Mouse (Mus musculus): Measurements from ENCODE around the gene Lipm. TPM values are rescaled to one million over a fixed set of nuclear protein-coding genes. Genes with fewer than 3 reads are reported as not detected.

The Lipm gene
- polyA plus RNA-seq, 1 experiment from 2014 or later = not detected

- no peak overlapping the region for H3K4me2 ChIP-seq (replicated peaks; ENCODE audit: low read depth, low read length)
- ATAC-seq (ENCODE audit: low FRiP score, low TSS enrichment) = no peak
- no peak overlapping the region for H3K27ac ChIP-seq (ENCODE audit: low read depth, low read length)
- H3K36me3 ChIP-seq (ENCODE audit: control insufficient read depth, insufficient read depth, low read length) = no peaks in the 10 kb centered on the region
- WGBS = 89% methylated on average over 1 of the region's 1 CpGs
- H3K9ac ChIP-seq (ENCODE audit: low read depth, low read length) = no peak overlapping the region
- no peaks in the 10 kb centered on the region for H3K27me3 ChIP-seq (ENCODE audit: control insufficient read depth, insufficient read depth, low read length)
- no peak overlapping the region for H3K4me3 ChIP-seq (ENCODE audit: low read length)
- H3K9me3 ChIP-seq (ENCODE audit: control insufficient read depth, low read length) = no peaks in the 10 kb centered on the region
- H3K4me1 ChIP-seq (ENCODE audit: control insufficient read depth, insufficient read depth, low read length) = no peaks in the 10 kb centered on the region
These were observed 4.5 kb upstream of the Lipm start for GRCm38 (mm10) chr19:34096228-34096627.

GRCm38 (mm10) chr19:34101888-34102287 lies 1.2 kb downstream of the Lipm start:
- no peak overlapping the region for H3K4me3 ChIP-seq (ENCODE audit: low read length)
- H3K36me3 ChIP-seq (ENCODE audit: control insufficient read depth, insufficient read depth, low read length) = no peaks in the 10 kb centered on the region
- no peaks in the 10 kb centered on the region for H3K9me3 ChIP-seq (ENCODE audit: control insufficient read depth, low read length)
- H3K9ac ChIP-seq (ENCODE audit: low read depth, low read length) = no peak overlapping the region
- 85% methylated on average over 7 of the region's 7 CpGs for WGBS
- no peak overlapping the region for H3K4me2 ChIP-seq (replicated peaks; ENCODE audit: low read depth, low read length)
- no peaks in the 10 kb centered on the region for H3K4me1 ChIP-seq (ENCODE audit: control insufficient read depth, insufficient read depth, low read length)
- no peak overlapping the region for H3K27ac ChIP-seq (ENCODE audit: low read depth, low read length)
- ATAC-seq (ENCODE audit: low FRiP score, low TSS enrichment) = no peak
- no peaks in the 10 kb centered on the region for H3K27me3 ChIP-seq (ENCODE audit: control insufficient read depth, insufficient read depth, low read length)

- Histone ChIP-seq H3K9me3 (ENCODE audit: control insufficient read depth, low read length) (no peaks in the 10 kb centered on the region), H3K27me3 (ENCODE audit: control insufficient read depth, insufficient read depth, low read length) (no peaks in the 10 kb centered on the region), H3K4me1 (ENCODE audit: control insufficient read depth, insufficient read depth, low read length) (no peaks in the 10 kb centered on the region), H3K4me3 (ENCODE audit: low read length) (no peak overlapping the region), H3K36me3 (ENCODE audit: control insufficient read depth, insufficient read depth, low read length) (no peaks in the 10 kb centered on the region), H3K27ac (ENCODE audit: low read depth, low read length) (no peak overlapping the region), H3K4me2 (replicated peaks; ENCODE audit: low read depth, low read length) (no peak overlapping the region), H3K9ac (ENCODE audit: low read depth, low read length) (no peak overlapping the region)
- no peak for ATAC-seq (ENCODE audit: low FRiP score, low TSS enrichment)
- 84% methylated on average over 3 of the region's 3 CpGs for WGBS
These were observed 4.1 kb downstream of the Lipm start for GRCm38 (mm10) chr19:34104841-34105240.

- H3K4me3 ChIP-seq (ENCODE audit: low read length) = no peak overlapping the region
- WGBS = 87% methylated on average over 1 of the region's 1 CpGs
- H3K27me3 ChIP-seq (ENCODE audit: control insufficient read depth, insufficient read depth, low read length) = no peaks in the 10 kb centered on the region
- H3K9me3 ChIP-seq (ENCODE audit: control insufficient read depth, low read length) = no peaks in the 10 kb centered on the region
- no peak overlapping the region for H3K4me2 ChIP-seq (replicated peaks; ENCODE audit: low read depth, low read length)
- 0 out of 2 replicates have a peak, but pooled peaks cover 2% of the 10 kb centered on the region for H3K4me1 ChIP-seq (ENCODE audit: control insufficient read depth, insufficient read depth, low read length)
- H3K9ac ChIP-seq (ENCODE audit: low read depth, low read length) = no peak overlapping the region
- no peaks in the 10 kb centered on the region for H3K36me3 ChIP-seq (ENCODE audit: control insufficient read depth, insufficient read depth, low read length)
- ATAC-seq (ENCODE audit: low FRiP score, low TSS enrichment) = peak; percentile 32; the same call in 1 of the 2 replicates
- H3K27ac ChIP-seq (ENCODE audit: low read depth, low read length) = no peak overlapping the region
These were observed 18.4 kb downstream of the Lipm start for GRCm38 (mm10) chr19:34119102-34119501.

GRCm38 (mm10) chr19:34119653-34120052 lies 18.9 kb downstream of the Lipm start:
- H3K36me3 ChIP-seq (ENCODE audit: control insufficient read depth, insufficient read depth, low read length) = no peaks in the 10 kb centered on the region
- 53% methylated on average over 4 of the region's 4 CpGs for WGBS
- ATAC-seq (ENCODE audit: low FRiP score, low TSS enrichment) = no peak
- no peak overlapping the region for H3K27ac ChIP-seq (ENCODE audit: low read depth, low read length)
- H3K4me2 ChIP-seq (replicated peaks; ENCODE audit: low read depth, low read length) = no peak overlapping the region
- H3K4me1 ChIP-seq (ENCODE audit: control insufficient read depth, insufficient read depth, low read length) = 0 out of 2 replicates have a peak, but pooled peaks cover 2% of the 10 kb centered on the region
- no peaks in the 10 kb centered on the region for H3K27me3 ChIP-seq (ENCODE audit: control insufficient read depth, insufficient read depth, low read length)
- H3K9ac ChIP-seq (ENCODE audit: low read depth, low read length) = no peak overlapping the region
- no peak overlapping the region for H3K4me3 ChIP-seq (ENCODE audit: low read length)
- no peaks in the 10 kb centered on the region for H3K9me3 ChIP-seq (ENCODE audit: control insufficient read depth, low read length)

- Histone ChIP-seq H3K9me3 (ENCODE audit: control insufficient read depth, low read length) (no peaks in the 10 kb centered on the region), H3K27me3 (ENCODE audit: control insufficient read depth, insufficient read depth, low read length) (no peaks in the 10 kb centered on the region), H3K9ac (ENCODE audit: low read depth, low read length) (no peak overlapping the region), H3K4me1 (ENCODE audit: control insufficient read depth, insufficient read depth, low read length) (0 out of 2 replicates have a peak, but pooled peaks cover 2% of the 10 kb centered on the region), H3K36me3 (ENCODE audit: control insufficient read depth, insufficient read depth, low read length) (no peaks in the 10 kb centered on the region), H3K27ac (ENCODE audit: low read depth, low read length) (no peak overlapping the region), H3K4me2 (replicated peaks; ENCODE audit: low read depth, low read length) (no peak overlapping the region), H3K4me3 (ENCODE audit: low read length) (no peak overlapping the region)
- WGBS = 56% methylated on average over 3 of the region's 3 CpGs
- ATAC-seq (ENCODE audit: low FRiP score, low TSS enrichment) = no peak; the same call in 1 of the 2 replicates
These were observed 19.5 kb downstream of the Lipm start for GRCm38 (mm10) chr19:34120107-34120731.

- H3K9ac ChIP-seq (ENCODE audit: low read depth, low read length) = no peak overlapping the region
- no peak overlapping the region for H3K27ac ChIP-seq (ENCODE audit: low read depth, low read length)
- H3K27me3 ChIP-seq (ENCODE audit: control insufficient read depth, insufficient read depth, low read length) = no peaks in the 10 kb centered on the region
- 88% methylated on average over 6 of the region's 6 CpGs for WGBS
- no peak overlapping the region for H3K4me3 ChIP-seq (ENCODE audit: low read length)
- no peaks in the 10 kb centered on the region for H3K9me3 ChIP-seq (ENCODE audit: control insufficient read depth, low read length)
- H3K4me2 ChIP-seq (replicated peaks; ENCODE audit: low read depth, low read length) = no peak overlapping the region
- H3K36me3 ChIP-seq (ENCODE audit: control insufficient read depth, insufficient read depth, low read length) = no peaks in the 10 kb centered on the region
- H3K4me1 ChIP-seq (ENCODE audit: control insufficient read depth, insufficient read depth, low read length) = no peaks in the 10 kb centered on the region
- no peak for ATAC-seq (ENCODE audit: low FRiP score, low TSS enrichment)
These were observed 38.1 kb downstream of the Lipm start for GRCm38 (mm10) chr19:34138720-34139430.

- WGBS = 81% methylated on average over 3 of the region's 3 CpGs
- H3K4me1 ChIP-seq (ENCODE audit: control insufficient read depth, insufficient read depth, low read length) = no peaks in the 10 kb centered on the region
- H3K4me2 ChIP-seq (replicated peaks; ENCODE audit: low read depth, low read length) = no peak overlapping the region
- no peaks in the 10 kb centered on the region for H3K9me3 ChIP-seq (ENCODE audit: control insufficient read depth, low read length)
- no peak overlapping the region for H3K27ac ChIP-seq (ENCODE audit: low read depth, low read length)
- no peaks in the 10 kb centered on the region for H3K27me3 ChIP-seq (ENCODE audit: control insufficient read depth, insufficient read depth, low read length)
- H3K36me3 ChIP-seq (ENCODE audit: control insufficient read depth, insufficient read depth, low read length) = no peaks in the 10 kb centered on the region
- H3K9ac ChIP-seq (ENCODE audit: low read depth, low read length) = no peak overlapping the region
- no peak for ATAC-seq (ENCODE audit: low FRiP score, low TSS enrichment)
- H3K4me3 ChIP-seq (ENCODE audit: low read length) = no peak overlapping the region
These were observed 38.8 kb downstream of the Lipm start for GRCm38 (mm10) chr19:34139431-34140046.

GRCm38 (mm10) chr19:34148421-34148820 lies 47.7 kb downstream of the Lipm start:
- no peaks in the 10 kb centered on the region for H3K36me3 ChIP-seq (ENCODE audit: control insufficient read depth, insufficient read depth, low read length)
- H3K27ac ChIP-seq (ENCODE audit: low read depth, low read length) = no peak overlapping the region
- H3K4me2 ChIP-seq (replicated peaks; ENCODE audit: low read depth, low read length) = no peak overlapping the region
- H3K4me1 ChIP-seq (ENCODE audit: control insufficient read depth, insufficient read depth, low read length) = no peaks in the 10 kb centered on the region
- no peak for ATAC-seq (ENCODE audit: low FRiP score, low TSS enrichment)
- no peaks in the 10 kb centered on the region for H3K9me3 ChIP-seq (ENCODE audit: control insufficient read depth, low read length)
- no peaks in the 10 kb centered on the region for H3K27me3 ChIP-seq (ENCODE audit: control insufficient read depth, insufficient read depth, low read length)
- 84% methylated on average over 4 of the region's 4 CpGs for WGBS
- H3K4me3 ChIP-seq (ENCODE audit: low read length) = no peak overlapping the region
- H3K9ac ChIP-seq (ENCODE audit: low read depth, low read length) = no peak overlapping the region
